Mouse (Mus musculus): ENCODE measurements around the gene Mmp20. TPM values are rescaled to one million over a fixed set of nuclear protein-coding genes. Genes with fewer than 3 reads are reported as not detected.

Gene Mmp20
- polyA plus RNA-seq, 1 experiment: not detected

DNA sequence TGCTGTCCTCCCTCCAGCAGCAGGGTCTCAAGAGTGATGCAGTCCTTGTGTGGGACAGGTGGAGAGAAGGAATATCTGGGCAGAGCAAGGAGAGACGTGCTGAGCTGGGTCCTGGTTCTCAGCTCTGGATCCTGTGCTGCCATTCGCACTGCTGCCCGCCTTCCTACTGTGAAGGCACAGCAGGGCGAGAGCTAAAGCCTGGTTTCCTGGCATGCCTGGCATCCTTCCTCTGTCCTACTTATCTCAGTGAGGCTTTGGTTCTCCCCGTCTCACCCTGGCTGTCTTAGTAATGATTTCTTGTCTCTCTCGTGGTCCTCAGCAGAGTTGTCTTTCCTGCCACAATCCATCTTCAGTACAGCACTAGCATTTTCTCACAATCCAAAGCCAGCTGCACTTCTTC lies 61.8 kb downstream of the Mmp20 start:
- DNase-seq (ENCODE audit: low read depth): no peak

DNA sequence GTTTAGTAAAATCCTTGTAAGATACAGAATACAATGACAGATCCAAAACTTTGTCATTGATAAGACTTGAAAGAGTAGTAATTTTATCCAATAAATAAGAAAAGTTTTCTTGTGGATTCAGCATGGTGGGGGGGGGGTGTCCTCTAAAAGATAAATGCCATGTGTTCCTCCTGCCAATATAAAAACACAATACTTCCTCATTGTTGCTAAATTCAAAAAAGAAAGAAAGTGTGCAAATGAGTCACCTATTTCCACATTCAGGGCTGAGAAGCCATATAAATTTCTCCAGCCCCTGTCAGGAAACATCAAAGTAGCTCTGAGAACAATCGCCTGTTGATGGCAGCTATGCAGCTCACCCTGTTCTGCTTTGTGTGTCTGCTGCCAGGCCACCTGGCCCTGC lies 63.8 kb downstream of the Mmp20 start, which contains the start of gene Mmp7:
Gene Mmp7 (plus strand): TSS at position 301 of the 400 bp plus-strand sequence.
- DNase-seq (ENCODE audit: low read depth): no peak

DNA sequence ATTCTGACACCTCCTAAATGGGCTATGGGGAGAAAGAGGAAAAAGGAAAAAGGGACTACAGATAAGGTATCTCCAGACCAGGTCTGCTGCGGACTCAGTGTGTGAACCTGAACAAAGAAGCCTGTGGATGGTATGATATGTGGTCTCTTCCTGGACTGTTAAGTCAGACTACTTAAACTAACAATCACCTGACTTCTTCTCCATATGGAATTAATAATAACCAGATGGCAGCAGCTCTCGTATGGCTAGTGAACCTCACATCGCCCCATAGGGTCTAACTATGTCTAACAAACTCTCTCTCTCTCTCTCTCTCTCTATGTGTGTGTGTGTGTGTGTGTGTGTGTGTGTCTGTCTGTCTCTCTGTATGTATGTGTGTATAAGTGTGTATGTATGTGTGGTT lies 65.9 kb downstream of the Mmp20 start:
- no peak for DNase-seq (ENCODE audit: low read depth)

DNA sequence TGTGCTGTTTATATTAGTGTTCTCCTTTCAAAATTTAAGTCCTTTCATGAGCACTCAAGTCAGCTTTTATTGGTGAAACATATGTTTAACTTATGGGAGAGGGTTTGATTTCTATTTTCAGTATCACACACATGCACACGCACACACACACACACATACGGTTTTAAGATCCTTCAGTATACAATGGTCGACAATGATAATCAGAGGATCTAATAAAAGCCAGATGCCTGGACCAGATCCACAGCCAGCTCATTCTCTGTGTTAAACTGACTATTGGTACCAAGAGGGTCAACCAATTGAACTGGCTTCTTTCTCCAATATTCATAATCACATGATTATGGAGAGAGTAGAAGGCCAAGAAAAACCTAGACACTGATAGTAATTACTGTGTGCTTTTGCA lies 67.6 kb downstream of the Mmp20 start:
- DNase-seq (ENCODE audit: low read depth): no peak

GRCm38 (mm10) chr9:7708698-7709097 lies 80.7 kb downstream of the Mmp20 start:
- no peak for DNase-seq (ENCODE audit: low read depth)

DNA sequence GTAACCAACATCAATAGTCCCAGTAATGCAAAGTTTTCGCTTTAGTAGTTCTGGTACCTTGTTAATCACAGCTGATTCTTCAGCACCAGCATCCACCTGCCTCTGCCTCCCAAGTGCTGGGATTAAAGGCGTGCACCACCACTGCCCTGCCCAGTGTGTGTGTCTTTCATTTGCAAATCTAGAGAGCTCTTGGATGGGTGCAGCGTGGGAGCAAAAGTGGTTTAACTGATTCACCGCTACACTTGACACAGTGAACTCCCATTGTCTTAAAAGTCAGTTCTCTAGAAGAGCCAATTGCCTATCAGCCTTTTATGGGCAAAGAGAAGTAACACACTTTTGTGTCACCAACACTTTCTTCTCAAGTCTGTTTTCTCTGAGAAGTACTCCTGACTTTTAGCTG lies 83.2 kb downstream of the Mmp20 start:
- no peak for DNase-seq (ENCODE audit: low read depth)

DNA sequence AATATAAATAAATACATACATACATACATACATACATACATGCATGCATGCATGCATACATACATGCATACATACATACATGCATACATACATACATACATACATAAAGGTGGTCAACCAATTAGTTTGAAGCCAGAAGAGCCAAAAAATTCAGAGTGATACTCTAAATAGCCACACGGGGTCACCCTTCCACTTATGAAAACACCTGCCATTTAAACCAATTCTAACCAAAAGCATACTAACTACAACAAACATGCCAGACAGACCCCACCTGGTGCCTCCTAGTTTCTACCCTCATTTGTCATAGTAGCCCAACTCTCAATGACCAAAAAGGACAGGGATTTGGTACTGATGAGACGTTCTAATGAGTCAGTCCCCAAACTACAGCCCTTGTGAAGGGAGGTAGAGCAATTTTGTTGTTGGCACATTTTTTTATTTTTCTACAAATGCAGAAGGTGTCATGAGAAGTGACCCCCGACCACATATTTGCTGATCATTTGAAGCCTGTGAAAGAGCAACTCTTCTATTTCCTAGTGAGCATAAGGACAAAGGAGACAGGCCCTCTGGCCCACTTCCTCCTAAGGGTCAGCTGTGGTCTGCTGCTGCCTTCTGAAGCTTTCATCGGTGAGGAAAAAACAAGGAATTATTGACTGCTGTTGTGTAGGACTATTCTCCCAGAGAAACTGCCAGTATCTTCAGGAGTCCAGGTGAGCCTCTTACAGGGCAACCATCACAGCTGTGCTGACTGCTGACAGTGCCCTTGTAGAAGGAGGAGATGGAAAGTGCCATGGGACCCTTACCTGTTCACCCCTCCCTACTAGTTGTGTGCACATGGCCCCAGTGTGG lies 86.3 kb downstream of the Mmp20 start:
- no peak for DNase-seq (ENCODE audit: low read depth)

DNA sequence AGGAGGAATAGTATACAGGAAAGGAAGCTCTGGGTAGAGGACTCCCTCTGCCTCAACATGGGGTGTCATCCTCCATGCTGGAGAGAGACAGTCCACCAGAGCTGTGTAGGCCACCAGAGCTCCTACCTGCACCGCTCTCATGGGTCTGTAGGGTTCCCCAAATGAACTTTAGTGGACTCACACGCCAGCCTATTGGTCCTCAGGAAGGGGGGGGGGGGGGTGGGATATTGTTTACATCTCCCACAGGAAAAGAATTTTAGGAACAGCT lies 86.8 kb downstream of the Mmp20 start:
- DNase-seq (ENCODE audit: low read depth): no peak

DNA sequence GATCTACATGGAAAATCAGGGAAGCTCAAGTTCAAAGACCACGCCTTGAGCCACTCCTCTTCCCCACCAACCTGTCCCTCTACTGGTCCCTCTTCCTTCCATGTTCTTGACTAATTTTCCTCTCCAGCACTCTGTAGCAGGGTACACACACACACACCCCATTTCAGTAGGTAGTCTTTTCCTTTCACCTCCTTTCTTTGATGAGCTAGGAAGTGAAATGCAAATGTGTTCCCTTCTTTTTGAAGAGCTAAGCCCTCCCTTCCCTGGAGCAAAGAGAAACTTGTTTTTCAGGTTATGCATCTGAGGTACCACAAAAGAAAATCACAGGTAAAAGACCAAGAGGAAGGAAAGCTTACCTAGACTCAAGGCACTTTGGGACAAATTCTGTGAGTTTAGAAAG lies 93.5 kb downstream of the Mmp20 start:
- DNase-seq (ENCODE audit: low read depth): peak; percentile 37

Other genes starting within 250 kb of the Mmp20 start
- 0.13 and 0.14 TPM in 2 replicates for gene Mmp1b, start 240.2 kb upstream of the Mmp20 start, polyA plus RNA-seq (2012; rRNA removed)
- 0.23 and 0.34 TPM in 2 replicates for gene Mmp3, start 182.4 kb upstream of the Mmp20 start, polyA plus RNA-seq (2012; rRNA removed)
- gene Mmp10, start 125.9 kb upstream of the Mmp20 start, polyA plus RNA-seq (2012; rRNA removed): not detected in 2 replicates
- gene Mmp8, start 69.8 kb upstream of the Mmp20 start, polyA plus RNA-seq (2012; rRNA removed): 0.08 TPM in 1 of 2 replicates, not detected in the other
- gene Mmp27, start 56.8 kb upstream of the Mmp20 start, polyA plus RNA-seq (2012; rRNA removed): 0.15 and 0.27 TPM in 2 replicates
- gene Mmp7, start 63.9 kb downstream of the Mmp20 start, polyA plus RNA-seq (2012; rRNA removed): 41.6 and 53.2 TPM in 2 replicates
- gene Tmem123, start 135.8 kb downstream of the Mmp20 start, polyA plus RNA-seq (2012; rRNA removed): 80.9 and 81.0 TPM in 2 replicates
- 21.0 and 23.5 TPM in 2 replicates for gene Birc2, start 208.8 kb downstream of the Mmp20 start, polyA plus RNA-seq (2012; rRNA removed)
- 19.0 and 20.5 TPM in 2 replicates for gene Birc3, start 245.0 kb downstream of the Mmp20 start, polyA plus RNA-seq (2012; rRNA removed)